Mouse (Mus musculus) c-Kit-positive CD71-negative TER-119-negative erythroid progenitor cells, embryonic 14.5 days (primary cell): ENCODE measurements around the gene Dok7.

ENCODE experiments used
- DNase-seq: peaks from one replicate; pipeline ENCODE4 v3.0.0-alpha.2; 2013; ENCODE audit warnings: low read depth

Dok7 gene

DNA sequence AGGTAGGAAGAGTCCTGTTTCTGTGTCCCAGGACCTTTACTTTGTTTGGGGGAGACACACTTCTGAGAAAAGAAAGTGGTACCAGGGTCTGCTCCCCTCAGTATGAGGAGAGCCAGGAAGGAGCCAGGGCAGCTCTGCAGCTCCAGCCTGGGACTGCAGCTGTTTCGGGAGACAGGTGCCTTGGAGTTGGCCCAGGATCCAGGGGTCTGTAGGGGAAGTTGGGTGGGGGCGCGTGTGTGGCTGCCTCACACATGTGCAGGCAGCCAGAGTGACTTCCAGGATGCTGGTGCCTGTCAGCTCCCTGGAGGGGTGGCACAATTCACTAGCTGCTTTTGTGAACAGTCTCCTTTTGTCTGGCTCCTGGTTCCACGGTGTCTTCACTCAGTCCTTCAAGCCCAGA lies 1.0 kb downstream of the Dok7 start:
- no peak for DNase-seq

DNA sequence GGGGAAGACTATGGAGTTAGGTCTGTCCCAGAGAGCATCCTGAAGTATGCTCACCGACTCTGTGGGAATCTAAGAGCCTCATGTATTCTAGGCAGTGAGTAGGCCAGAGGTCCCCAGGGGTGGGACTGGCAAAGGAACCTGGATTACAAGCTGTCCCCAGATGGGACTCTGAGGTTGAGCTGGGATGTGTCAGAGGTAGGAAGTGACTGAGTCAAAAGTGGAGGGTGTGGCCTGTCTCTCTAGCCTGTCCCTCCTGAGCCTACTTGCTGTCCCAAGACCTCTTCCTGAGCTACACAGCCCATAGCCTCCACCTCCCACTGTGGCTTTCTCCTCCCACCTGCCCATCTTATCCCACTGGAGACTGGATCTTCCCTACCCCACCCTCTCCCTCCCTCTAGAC lies 1.6 kb downstream of the Dok7 start:
- DNase-seq, result no peak

DNA sequence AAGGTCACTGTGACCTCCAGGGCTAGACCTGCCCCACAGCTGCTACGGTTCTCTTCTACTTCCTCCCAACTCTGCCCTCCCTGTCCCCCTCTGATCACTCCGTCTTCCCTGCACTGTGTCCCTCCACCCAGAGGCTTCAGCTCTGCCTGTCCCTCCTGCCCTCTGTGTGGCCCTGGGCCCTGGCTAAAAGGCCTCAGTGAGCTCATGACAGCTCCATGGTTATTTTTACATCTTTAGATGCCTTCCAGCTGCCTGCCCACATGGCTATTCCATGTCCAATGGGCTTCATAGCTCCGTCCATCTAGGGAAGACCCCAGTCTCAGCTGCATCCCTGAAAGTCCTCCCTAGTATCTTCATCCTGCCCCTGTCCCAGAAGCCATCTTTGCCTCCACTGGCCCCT lies 3.5 kb downstream of the Dok7 start:
- no peak for DNase-seq

DNA sequence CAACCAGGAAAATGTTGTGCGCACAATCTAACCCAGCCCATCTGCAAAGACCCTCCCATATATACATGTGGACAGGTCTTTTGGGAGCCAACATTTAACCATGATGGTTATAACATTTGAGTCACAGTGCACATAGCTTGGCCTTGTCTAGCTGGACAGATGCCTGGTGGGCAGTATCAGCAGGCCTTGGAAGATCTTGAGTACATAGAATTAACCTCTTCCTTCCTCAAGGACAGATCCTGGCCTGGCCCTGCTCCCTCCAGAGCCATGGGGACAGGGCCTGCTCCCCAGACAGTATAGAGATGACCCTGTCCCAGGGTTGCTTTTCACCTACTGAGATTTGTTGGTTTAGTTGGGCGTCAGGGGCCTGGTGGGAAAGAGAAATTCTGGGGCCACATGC lies 13.3 kb downstream of the Dok7 start:
- no peak for DNase-seq

DNA sequence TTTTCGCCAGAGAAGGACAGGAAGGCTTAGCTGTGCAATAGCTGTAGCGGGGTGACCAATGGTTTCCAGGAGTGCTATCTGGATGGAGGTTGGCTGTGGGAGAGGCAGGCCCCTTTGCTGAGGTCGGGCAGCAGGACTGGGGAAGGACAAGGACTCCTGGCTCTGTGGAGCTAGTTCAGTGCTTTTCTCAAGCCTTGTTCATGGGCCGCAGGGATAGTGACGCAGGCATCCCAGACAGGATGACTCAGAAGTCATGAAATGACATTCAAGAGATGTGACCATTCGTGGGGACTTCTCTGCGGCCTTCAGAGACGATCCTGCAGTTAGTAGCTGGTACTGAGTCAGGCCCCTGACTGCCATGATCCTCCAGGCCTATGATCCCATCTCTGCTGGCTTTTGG lies 13.7 kb downstream of the Dok7 start:
- no peak for DNase-seq

DNA sequence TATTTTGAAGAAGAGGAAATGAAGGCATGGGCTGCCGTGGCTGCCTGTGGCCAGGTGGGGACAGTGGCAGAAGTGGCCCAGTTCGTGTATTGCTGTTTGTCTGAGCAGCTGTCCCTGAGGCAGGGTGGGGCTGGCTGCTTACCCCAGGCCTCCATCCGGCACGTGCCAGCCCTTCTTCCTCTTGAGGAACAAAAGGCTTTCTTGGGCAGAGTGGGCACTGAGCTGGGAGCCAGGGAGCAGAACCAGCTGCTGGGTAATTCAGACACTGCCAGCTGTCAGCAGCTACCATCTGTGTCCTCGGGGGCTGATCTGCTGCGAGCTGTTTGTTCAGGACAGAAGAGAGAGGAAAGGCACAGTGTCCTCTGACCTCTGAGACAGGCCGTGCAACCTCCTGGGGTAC lies 14.4 kb downstream of the Dok7 start:
- DNase-seq, result no peak

DNA sequence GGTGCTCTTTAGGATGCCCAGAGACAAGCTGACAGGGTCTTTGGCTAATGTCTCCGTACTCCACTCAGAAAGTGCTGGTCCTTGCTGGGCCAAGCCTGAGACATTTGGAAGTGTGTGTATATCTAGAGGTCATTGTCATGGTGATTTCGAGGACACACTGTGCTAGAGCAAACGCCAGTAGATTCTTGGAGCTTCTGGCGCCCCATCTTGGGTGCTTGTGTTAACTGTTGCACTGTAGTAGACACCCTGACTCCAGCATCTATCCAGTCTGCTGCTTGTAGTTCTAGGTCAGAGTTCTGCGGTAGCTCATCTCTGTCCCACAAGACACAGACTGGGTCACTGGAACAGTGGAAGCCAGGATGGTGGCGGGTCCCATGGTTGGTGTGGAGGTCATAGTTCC lies 15.3 kb downstream of the Dok7 start:
- no peak for DNase-seq

DNA sequence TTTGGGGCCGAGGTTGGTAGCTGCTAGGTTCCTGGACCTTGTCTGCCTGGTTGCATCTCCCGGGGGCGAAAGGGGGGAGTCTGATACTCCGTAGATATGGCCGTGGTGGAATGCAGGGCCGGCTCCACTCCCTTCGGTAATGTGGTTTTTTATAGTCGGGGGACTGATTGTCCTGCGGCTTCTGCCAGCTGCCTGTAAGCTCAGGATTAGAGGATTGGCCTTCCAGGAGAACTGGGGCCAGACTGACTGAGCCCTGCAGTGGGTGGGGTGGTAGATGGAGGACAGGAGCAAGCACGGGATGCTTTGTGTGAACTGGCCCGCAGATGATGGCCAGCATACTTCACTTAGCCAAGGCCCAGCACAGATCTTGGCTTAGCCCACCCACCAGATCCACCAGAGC lies 16.7 kb downstream of the Dok7 start:
- DNase-seq, result no peak

DNA sequence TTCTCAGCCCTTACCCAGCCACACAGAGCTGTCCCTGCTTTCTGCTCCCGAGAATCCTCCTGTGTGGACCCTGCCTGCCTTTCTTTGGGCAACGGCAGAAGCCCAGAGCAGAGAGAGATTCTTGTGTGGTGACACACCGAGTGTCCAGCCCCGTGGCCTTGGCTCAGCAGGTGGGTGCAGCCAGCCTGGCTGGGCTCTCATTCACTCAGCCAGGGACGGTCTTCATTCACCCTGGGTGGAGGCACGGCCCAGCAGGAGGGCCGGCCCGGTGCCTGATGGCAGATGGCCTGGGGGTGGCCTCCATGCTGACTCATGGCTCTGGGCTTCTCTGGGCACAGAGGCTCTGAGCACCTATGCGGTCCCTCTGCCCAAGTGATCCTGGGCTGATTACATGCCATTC lies 17.4 kb downstream of the Dok7 start:
- no peak for DNase-seq

DNA sequence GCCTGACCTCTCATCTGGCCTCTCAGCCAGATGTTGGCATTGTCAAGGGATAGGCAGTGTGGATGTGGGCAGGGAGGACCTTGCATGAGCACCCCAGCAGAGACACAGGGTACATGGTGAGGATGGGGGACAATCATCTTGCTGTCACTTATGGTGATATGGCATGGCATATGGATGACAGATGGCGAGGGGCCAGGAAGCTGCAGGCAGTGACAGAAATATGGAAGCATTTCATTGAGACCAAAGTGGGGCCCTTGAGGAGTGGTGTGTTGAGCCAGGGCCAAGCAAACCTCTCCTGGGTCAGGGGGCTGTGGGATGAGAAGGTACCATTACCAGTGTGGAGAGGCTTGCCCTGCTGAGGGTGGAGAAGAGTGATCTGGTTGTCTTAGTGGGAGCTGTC lies 19.8 kb downstream of the Dok7 start:
- no peak for DNase-seq

DNA sequence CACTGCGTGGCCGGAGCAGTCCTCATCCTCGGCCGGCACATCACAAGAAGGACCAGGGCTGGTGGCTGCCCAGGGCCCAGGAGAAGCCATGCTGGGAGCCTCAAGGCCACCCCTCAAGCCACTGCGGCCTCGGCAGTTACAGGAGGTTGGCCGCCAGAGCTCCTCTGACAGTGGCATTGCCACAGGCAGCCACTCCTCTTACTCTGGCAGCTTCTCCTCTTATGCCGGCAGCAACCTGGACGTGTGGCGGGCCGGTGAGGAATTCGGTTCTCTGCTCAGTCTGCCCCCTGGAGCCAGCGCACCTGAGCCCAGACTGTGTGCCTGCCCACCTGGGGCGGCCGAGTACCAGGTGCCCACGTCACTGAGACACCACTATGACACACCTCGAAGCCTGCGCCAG lies 22.5 kb downstream of the Dok7 start:
- DNase-seq, result no peak

DNA sequence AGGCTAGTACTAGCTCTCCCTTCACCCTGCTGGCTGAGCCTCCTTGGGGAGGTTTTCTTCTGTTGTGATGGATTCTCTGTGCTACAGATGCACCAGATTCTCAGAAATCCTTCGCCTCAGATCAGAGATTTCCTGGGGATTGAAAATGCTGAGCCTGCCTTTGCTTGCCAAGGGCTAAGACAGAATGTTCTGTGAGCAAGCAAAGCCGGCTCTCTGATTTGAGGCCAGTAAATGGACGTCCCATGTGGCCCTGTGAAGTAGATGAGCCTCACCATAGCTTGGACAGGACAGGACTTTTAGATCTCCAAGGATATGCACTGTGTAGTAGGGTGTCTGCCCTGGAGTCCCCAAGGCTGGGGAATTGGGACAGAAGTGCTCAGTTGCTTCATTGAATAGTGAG lies 28.3 kb downstream of the Dok7 start:
- DNase-seq, result no peak

DNA sequence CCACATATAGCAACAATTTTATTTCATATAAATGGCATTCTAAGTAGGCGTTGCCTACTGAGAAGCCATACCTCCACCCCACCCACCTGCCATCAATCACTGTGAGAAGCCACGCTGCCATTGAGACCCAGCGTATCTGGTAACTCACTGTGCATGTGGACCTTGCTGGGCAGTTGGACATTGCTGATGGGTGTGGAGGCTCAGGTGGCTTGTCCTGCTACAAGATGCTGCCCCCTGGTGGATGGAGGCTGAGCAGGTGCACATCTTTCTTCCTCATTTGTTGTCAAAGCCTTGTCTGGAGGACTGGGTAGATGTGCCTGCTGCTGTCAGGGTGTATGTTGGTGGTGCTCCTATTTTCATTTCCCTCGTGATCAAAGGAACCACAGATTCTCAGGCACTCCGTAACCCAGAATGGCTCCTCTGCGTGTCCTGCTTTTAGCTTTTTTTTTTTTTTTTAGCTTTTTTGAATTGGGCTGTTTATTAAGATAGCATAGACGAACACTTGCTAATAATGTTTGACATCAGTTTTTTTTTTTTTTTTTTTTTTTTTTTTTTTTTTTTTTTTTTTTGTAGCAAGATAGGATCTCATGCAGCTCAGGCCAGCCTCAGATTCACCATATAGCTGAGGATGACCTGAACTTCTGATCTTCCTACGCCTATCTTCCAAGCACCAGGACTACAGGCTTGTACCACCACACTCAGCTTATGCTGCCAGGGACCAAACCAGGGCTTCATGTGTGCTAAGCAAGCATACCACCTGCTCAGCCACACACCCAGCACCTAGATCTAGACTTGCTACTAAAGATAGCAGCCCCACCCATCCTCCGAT lies 32.4 kb downstream of the Dok7 start:
- DNase-seq, result peak; percentile 66

DNA sequence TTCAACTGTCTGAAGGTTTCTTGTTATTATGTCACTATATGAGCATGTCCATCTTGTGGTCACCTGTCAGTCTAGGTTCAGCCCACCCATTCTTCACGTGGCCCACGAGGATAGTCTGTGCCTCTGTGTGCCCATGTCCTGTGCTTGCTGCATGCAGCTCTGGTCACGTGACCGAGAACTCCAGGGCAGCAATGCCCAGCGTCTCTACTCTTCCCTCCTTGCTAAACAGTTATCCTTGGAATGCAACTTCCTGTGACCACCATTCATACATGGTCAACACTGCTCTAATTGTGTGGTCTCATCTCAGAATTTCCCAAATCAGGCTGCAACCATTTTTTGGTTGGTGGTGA lies 33.0 kb downstream of the Dok7 start:
- no peak for DNase-seq

DNA sequence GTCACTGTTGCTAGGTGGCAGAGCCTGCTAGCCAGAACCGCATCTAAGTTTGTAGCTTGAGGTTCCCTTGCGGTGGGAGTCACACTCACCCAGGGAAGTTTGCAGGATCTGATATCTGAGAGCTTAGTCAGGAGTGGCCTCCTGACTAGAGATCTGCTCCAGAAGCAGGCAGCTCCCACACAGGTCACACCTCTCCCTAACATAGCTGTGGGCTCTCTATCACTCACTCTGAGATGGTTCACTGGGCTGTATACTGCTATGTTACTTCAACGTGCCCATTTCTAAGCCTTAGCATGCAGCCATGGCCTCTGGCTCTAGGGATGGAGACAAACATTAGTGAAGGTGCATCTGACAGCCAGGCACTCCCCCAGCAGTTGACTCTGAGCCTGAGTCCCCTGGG lies 35.1 kb downstream of the Dok7 start:
- DNase-seq, result no peak

DNA sequence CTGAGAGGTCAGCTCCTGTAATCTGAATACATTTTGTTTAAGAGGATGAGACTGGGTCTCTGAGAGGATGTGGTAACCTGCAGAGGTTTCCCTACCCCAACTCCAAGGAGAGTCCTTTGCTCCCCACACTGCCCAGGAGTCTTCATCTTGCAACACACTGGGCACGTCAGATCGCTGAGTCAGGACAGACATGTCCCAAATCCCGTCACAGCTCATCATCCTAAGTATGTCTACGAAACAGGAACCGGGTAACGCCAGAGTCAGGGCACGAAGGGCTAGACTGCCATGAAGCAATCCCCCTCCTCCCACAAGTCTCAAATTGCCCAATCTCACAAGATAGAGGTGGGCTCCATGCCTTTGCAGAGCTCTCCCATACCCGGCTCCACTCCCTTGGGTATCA lies 46.5 kb downstream of the Dok7 start:
- peak; percentile 14 for DNase-seq

DNA sequence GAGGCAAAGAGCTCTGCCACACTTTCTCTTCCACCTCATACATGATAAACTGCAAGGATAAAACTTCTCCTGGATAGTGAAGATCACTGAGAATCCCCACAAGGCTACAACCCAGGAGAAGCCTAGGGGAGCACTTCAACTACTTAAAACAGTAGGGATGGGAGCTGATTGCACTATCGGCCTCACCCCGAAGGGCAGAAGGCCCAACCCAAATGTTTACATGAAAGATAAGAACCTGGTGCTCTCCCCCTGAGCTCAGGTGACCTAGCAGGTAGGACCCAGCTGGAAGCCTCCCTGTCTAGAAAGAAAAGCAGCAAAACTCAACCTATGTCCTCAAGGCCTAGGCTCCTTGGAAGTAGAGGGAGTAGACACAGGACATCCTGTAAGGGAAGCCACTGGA lies 47.0 kb downstream of the Dok7 start:
- DNase-seq, result no peak

DNA sequence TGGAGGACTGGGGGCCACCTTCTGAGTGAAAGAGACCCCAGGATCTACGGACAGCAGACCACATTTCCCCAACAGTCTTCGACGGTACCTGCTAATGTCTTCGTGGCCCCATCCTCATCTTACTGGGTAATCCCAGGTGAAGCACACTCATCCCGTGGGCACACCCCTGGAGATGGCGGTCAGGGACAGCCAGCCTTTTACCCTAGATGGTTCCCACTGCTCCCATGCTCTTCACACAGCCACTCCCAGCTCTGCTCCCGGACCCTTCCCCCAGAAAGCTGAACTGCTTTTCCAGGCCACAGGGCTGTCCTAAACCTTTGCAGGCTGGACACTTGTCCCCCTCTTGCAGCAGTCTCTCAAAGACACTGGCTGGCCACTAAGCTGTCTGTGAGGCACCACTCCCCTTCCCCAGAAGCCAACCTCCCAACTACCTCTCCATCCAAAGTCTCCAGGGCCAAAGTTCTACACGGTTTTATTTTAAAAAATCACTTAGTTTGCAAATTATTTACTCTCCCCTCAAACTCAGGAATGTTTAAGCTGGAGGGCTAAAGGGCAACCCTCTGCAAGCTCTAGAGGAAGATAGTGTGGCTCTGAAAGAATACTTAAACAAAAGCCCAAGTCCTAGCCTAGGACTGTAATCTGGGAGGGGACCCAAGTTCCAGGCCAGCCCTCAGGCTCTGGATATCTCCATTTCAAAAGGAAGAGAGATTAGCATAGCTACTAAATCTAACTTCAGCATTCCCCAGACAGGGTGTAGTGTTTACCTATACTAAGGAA lies 47.8 kb downstream of the Dok7 start:
- DNase-seq, result no peak

DNA sequence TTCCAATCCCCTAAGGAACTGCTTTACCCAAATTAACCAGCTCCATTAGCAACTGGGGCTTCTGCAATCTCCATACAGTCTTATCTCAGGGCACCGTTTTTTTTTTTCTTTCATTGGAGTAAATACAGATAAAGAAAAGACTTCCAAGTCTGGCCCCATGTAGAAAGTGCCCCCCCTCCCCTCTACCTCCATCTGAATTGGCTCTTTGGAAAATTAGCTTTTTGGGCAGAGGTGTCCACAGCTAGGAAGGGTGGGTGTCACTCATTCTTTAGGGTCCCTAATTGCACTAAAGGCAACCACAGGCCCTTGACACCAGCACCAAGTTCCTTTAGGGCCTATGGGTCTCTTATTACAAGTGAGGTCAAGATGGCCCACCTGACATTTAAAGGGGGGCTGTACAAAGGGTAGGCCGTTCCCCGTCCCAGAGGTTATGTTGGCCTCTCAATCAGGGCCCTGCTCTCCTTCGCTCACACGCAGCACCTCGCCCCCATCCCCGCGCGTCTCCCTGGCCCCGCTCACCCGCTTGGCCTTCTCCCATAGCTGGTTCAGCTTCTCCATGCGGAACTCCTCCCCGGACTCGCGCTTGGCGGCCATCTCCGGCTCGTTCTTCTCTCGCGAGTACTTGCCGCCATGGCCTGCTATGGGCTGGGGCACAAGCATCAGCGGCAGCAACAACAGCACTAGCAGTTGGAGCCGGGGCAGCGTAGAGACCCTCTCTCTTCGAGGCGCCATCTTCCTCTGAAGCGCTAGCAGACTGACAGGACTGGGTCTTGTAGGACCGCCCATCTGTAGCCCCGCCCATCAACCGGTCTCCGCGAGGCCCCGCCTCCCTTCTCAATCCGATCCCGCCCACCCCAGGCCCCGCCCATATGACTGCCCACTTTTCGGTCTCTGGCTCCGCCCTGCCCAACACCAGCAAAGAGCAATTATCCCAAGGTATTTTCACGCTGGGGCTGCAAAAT lies 48.7 kb downstream of the Dok7 start, which contains the start of gene Lrpap1:
Gene Lrpap1, minus strand, starts transcription at position 807 of the 962 bp plus-strand sequence.
- DNase-seq, result peak; percentile 71

DNA sequence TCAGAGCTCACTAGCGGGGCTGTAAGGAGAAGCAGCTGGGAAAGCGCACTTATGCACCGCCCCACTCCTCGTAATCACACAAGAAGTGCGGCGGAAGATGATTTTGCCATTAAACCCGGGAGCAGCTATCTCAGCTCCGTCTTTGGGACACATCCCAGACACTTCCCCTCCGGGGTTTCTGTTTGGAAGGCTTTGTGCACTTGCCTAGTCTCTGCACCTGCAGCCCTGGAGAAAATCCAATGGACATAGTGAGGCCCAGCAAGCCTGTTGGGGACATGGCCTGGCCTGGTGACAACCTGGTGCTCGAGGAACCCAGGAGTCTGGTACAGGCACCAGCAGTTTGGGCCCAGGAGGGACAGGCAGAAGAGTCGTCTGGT lies 49.3 kb downstream of the Dok7 start:
- no peak for DNase-seq

DNA sequence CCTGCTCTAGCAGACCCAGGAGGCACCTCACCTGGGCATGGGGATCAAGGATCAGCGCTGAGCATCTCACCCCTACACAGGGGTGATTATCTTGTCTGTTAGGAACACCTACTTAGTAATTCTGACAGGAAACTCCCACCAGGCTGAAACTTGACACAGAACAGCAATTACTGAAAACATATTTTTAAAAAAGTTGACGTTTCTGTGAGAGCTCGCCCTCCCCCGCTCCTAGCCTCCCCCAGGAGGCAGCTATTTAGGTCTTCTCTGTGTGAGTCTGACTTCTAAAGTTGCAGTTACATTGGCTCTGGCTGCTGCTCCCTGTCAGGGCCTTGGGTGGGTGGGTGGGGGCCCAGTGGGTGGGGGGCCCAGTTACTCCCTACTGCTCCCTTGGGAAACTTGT lies 55.9 kb downstream of the Dok7 start:
- no peak for DNase-seq

DNA sequence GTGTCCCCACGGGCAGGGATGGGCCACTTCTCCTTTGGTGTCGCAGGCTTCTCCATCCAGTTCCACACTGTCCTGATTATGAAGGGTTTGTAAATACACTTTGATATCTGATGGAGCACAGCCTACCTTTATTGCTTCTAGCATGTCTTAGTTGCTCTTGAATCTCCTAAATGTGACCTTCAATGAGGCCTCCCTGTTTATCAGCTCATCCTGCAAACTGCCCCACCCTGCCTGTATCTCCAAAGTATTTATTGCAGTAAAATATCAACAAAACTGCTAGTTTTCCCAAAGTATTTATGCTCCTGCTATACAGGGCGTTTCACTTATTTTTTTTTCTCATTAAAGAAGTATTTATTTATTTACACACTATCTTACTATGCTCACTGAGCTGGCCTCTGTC lies 59.4 kb downstream of the Dok7 start:
- no peak for DNase-seq

DNA sequence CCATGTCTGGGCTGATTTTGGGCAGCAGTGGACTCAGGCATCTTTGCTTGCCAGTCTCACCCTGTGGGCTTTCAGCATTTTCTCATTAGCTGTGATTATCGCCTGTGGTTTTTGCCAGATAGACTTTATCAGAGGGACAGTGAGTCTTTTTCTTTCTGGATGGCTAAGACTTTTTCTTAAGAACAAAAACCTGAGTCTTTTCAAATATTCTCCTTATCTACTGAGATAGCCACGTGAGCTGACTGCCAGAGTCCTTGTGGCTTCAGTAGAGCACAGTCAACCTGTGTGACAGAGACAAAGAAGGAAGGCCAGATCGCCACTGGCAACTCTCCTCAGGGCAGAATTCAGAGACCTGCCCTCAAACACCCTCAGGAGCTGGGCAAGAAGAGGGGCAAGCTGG lies 61.1 kb downstream of the Dok7 start:
- DNase-seq, result no peak
